Mouse (Mus musculus) thymus, postnatal 0 days (tissue): ENCODE results near the gene Ush2a. TPM values are rescaled to one million over a fixed set of nuclear protein-coding genes. Genes with fewer than 3 reads are reported as not detected.

Experiments
- DNase-seq: peaks from one replicate; pipeline ENCODE4 v3.0.0-alpha.2; 2015; ENCODE audit warnings: low spot score
- polyA plus RNA-seq: library from polyadenylated mRNA; unstranded; fragments of >200 nt; fragmentation: Nextera tagmentation; extraction: Ambion mirVana; gene quantifications from 2 replicates; pipeline ENCODE4 v1.2.1, GENCODE M21; 2015

Ush2a gene
- polyA plus RNA-seq, 1 experiment from 2014 or later: not detected

- DNase-seq: no peak
Measured at GRCm38 (mm10) chr1:188660882-188661281, 399.1 kb downstream of the Ush2a start.

- DNase-seq: no peak
Measured at GRCm38 (mm10) chr1:188667460-188667859, 405.6 kb downstream of the Ush2a start.

GRCm38 (mm10) chr1:188668513-188668912, 406.7 kb downstream of the Ush2a start:
- no peak for DNase-seq

- no peak for DNase-seq
Measured at GRCm38 (mm10) chr1:188672871-188673270, 411.0 kb downstream of the Ush2a start.

- no peak for DNase-seq
Measured at GRCm38 (mm10) chr1:188674640-188675510, 413.1 kb downstream of the Ush2a start.

- no peak for DNase-seq
Measured at GRCm38 (mm10) chr1:188675511-188675863, 413.7 kb downstream of the Ush2a start.

- DNase-seq: peak; percentile 2
Measured at GRCm38 (mm10) chr1:188678189-188678588, 416.4 kb downstream of the Ush2a start.

- DNase-seq: no peak
Measured at GRCm38 (mm10) chr1:188686362-188686761, 424.5 kb downstream of the Ush2a start.

- no peak for DNase-seq
Measured at GRCm38 (mm10) chr1:188696295-188696694, 434.5 kb downstream of the Ush2a start.

- DNase-seq: no peak
Measured at GRCm38 (mm10) chr1:188708176-188708575, 446.4 kb downstream of the Ush2a start.

GRCm38 (mm10) chr1:188708694-188709093, 446.9 kb downstream of the Ush2a start:
- DNase-seq: no peak

GRCm38 (mm10) chr1:188714131-188714530, 452.3 kb downstream of the Ush2a start:
- no peak for DNase-seq

GRCm38 (mm10) chr1:188714941-188715340, 453.1 kb downstream of the Ush2a start:
- DNase-seq: no peak

- DNase-seq: no peak
Measured at GRCm38 (mm10) chr1:188716886-188717285, 455.1 kb downstream of the Ush2a start.

- no peak for DNase-seq
Measured at GRCm38 (mm10) chr1:188725122-188725995, 463.5 kb downstream of the Ush2a start.

GRCm38 (mm10) chr1:188726937-188727336, 465.1 kb downstream of the Ush2a start:
- no peak for DNase-seq

GRCm38 (mm10) chr1:188728625-188729024, 466.8 kb downstream of the Ush2a start:
- DNase-seq: no peak

- no peak for DNase-seq
Measured at GRCm38 (mm10) chr1:188729179-188729578, 467.4 kb downstream of the Ush2a start.

- no peak for DNase-seq
Measured at GRCm38 (mm10) chr1:188734741-188735266, 473.0 kb downstream of the Ush2a start.

- no peak for DNase-seq
Measured at GRCm38 (mm10) chr1:188742971-188743370, 481.1 kb downstream of the Ush2a start.

GRCm38 (mm10) chr1:188755031-188755430, 493.2 kb downstream of the Ush2a start:
- DNase-seq: no peak

GRCm38 (mm10) chr1:188760515-188760914, 498.7 kb downstream of the Ush2a start:
- no peak for DNase-seq
